Mouse (Mus musculus) forebrain, embryonic 16.5 days (tissue): Measurements from ENCODE around the gene Wnt11. TPM values are rescaled to one million over a fixed set of nuclear protein-coding genes. Genes with fewer than 3 reads are reported as not detected.

Source experiments
- ATAC-seq: fragments of 200-750 bp; cut with Nextera tagmentation; 2 replicates; pipeline ENCODE4 v1.8.0; 2017; ENCODE audit warnings: mild to moderate bottlenecking, moderate library complexity
- H3K27ac ChIP-seq: fragments of 300-500 bp; sonication (generic); 2 replicates; pipeline ENCODE4 v1.5.1; 2014; ENCODE audit warnings: low read length, control low read depth
- H3K27me3 ChIP-seq: fragments of 300-500 bp; sonication (generic); replicated peaks from 2 replicates; pipeline ENCODE4 v1.6.1; 2014; ENCODE audit warnings: low read length; ENCODE audit not compliant: control insufficient read depth, insufficient read depth
- H3K36me3 ChIP-seq: fragments of 300-500 bp; sonication (generic); 2 replicates; pipeline ENCODE4 v1.6.1; 2014; ENCODE audit not compliant: control insufficient read depth, insufficient read depth
- H3K4me1 ChIP-seq: fragments of 300-500 bp; sonication (generic); replicated peaks from 2 replicates; pipeline ENCODE4 v1.6.1; 2014; ENCODE audit warnings: low read length; ENCODE audit not compliant: control insufficient read depth, insufficient read depth
- H3K4me2 ChIP-seq: fragments of 300-500 bp; sonication (generic); 2 replicates; pipeline ENCODE4 v1.6.1; 2014; ENCODE audit warnings: mild to moderate bottlenecking, low read length, control low read depth
- H3K4me3 ChIP-seq: fragments of 300-500 bp; sonication (generic); replicated peaks from 2 replicates; pipeline ENCODE4 v1.5.1; 2014; ENCODE audit warnings: mild to moderate bottlenecking, low read length, control low read depth
- H3K9ac ChIP-seq: fragments of 300-500 bp; sonication (generic); replicated peaks from 2 replicates; pipeline ENCODE4 v1.6.1; 2014; ENCODE audit warnings: low read depth, low read length, control low read depth
- H3K9me3 ChIP-seq: fragments of 300-500 bp; sonication (generic); 2 replicates; pipeline ENCODE4 v1.6.1; 2016; ENCODE audit warnings: low read length; ENCODE audit not compliant: control insufficient read depth
- WGBS: fragments of 180-500 bp; shearing (Covaris S2); extraction: QIAGEN DNeasy Blood & Tissue Kit; methylation state at CpG from one replicate; pipeline ENCODE4 v1.1.7; 2014; 5-methylcytosine and 5-hydroxymethylcytosine counted together
- polyA plus RNA-seq: library from polyadenylated mRNA; unstranded; fragments of >200 nt; fragmentation: Nextera tagmentation; extraction: Ambion mirVana; gene quantifications from 2 replicates; pipeline ENCODE4 v1.2.1, GENCODE M21; 2015

Gene Wnt11
- polyA plus RNA-seq, 1 experiment from 2014 or later: 0.37 TPM

DNA sequence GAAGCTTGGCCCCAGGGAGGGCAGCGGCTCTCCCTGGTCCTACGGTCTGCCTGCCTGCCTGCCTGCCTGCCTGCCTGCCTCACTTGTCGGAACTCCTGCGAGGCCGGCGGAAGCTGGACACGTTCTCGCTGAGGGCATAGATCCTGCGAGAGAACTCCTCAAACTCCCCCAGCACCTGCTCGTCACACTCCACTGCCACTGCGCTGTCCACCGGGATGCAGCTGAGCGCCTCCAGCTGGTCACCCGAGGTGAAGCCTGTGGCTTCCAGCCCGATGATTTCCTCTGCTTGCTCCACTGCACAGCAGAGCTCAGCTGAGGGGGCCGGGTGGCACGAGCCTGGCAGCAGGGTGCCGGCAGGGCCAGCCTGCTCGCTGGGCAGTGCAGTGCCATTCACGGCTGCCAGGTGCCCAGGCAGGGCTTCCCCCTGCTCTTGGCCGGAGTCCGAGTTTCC lies 52.9 kb downstream of the Wnt11 start:
- no peaks in the 10 kb centered on the region for H3K27me3 ChIP-seq
- ATAC-seq: peak; percentile 66; the same call in 1 of the 2 replicates
- no peaks in the 10 kb centered on the region for H3K9me3 ChIP-seq
- WGBS: 36% methylated on average over 22 of the region's 22 CpGs
- H3K36me3 ChIP-seq: no peaks in the 10 kb centered on the region
- no peak overlapping the region for H3K27ac ChIP-seq
- peaks cover 4% of the 10 kb centered on the region for H3K4me1 ChIP-seq
- H3K9ac ChIP-seq: no peak overlapping the region
- H3K4me2 ChIP-seq: no peak overlapping the region
- no peak overlapping the region for H3K4me3 ChIP-seq

GRCm38 (mm10) chr7:98888810-98889209 lies 53.9 kb downstream of the Wnt11 start:
- 56% methylated on average over 5 of the region's 5 CpGs for WGBS

GRCm38 (mm10) chr7:98889211-98889610 lies 54.3 kb downstream of the Wnt11 start:
- no peaks in the 10 kb centered on the region for H3K27me3 ChIP-seq
- WGBS: 73% methylated on average over 7 of the region's 7 CpGs
- H3K4me1 ChIP-seq: peaks cover 4% of the 10 kb centered on the region
- H3K9ac ChIP-seq: no peak overlapping the region
- no peaks in the 10 kb centered on the region for H3K9me3 ChIP-seq
- H3K4me2 ChIP-seq: no peak overlapping the region
- ATAC-seq: no peak
- no peak overlapping the region for H3K4me3 ChIP-seq
- no peak overlapping the region for H3K27ac ChIP-seq
- H3K36me3 ChIP-seq: no peaks in the 10 kb centered on the region

More at GRCm38 (mm10) chr7:98888810-98889209, 53.9 kb downstream of the Wnt11 start:
- H3K36me3 ChIP-seq: no peaks in the 10 kb centered on the region
- H3K4me1 ChIP-seq: peaks cover 4% of the 10 kb centered on the region
- no peak for ATAC-seq
- H3K4me2 ChIP-seq: no peak overlapping the region
- no peaks in the 10 kb centered on the region for H3K27me3 ChIP-seq
- no peaks in the 10 kb centered on the region for H3K9me3 ChIP-seq
- H3K4me3 ChIP-seq: no peak overlapping the region
- H3K27ac ChIP-seq: no peak overlapping the region
- no peak overlapping the region for H3K9ac ChIP-seq

GRCm38 (mm10) chr7:98893144-98893543 lies 58.2 kb downstream of the Wnt11 start:
- Histone ChIP-seq H3K27ac (no peak overlapping the region), H3K9ac (no peak overlapping the region), H3K27me3 (no peaks in the 10 kb centered on the region), H3K4me2 (no peak overlapping the region), H3K4me1 (peaks cover 6% of the 10 kb centered on the region), H3K36me3 (no peaks in the 10 kb centered on the region), H3K4me3 (no peak overlapping the region), H3K9me3 (no peaks in the 10 kb centered on the region)
- WGBS: 85% methylated on average over 5 of the region's 5 CpGs
- no peak for ATAC-seq

DNA sequence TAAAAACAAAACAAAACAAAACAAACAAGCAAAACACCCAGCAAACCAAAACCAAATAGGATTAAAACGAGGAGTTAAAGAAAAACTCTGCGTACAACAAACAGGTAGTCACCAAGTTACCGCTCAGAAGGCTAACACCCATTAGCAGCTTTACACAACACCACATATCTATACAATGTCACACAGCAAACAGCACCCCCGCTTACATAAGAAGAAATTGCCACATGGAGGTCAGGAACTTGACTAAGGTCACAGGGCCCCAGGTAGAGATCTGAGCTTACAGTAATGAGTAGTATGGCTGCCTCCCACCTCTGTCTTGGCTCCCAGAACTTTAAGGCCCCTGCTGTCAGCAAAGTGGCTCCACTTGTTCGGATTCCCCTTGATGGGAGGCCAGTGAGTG lies 59.4 kb downstream of the Wnt11 start:
- no peak overlapping the region for H3K27ac ChIP-seq
- 0 out of 2 replicates have a peak, but pooled peaks cover 2% of the 10 kb centered on the region for H3K4me1 ChIP-seq
- WGBS: 86% methylated on average over 5 of the region's 5 CpGs
- H3K4me2 ChIP-seq: no peak overlapping the region
- no peaks in the 10 kb centered on the region for H3K36me3 ChIP-seq
- no peak overlapping the region for H3K9ac ChIP-seq
- no peak for ATAC-seq
- no peaks in the 10 kb centered on the region for H3K27me3 ChIP-seq
- no peaks in the 10 kb centered on the region for H3K9me3 ChIP-seq
- no peak overlapping the region for H3K4me3 ChIP-seq

GRCm38 (mm10) chr7:98894768-98895167 lies 59.9 kb downstream of the Wnt11 start:
- 44% methylated on average over 5 of the region's 5 CpGs for WGBS
- Histone ChIP-seq H3K36me3 (no peaks in the 10 kb centered on the region), H3K4me3 (no peak overlapping the region), H3K4me2 (no peak overlapping the region), H3K27ac (no peak overlapping the region), H3K9me3 (no peaks in the 10 kb centered on the region), H3K4me1 (0 out of 2 replicates have a peak, but pooled peaks cover 2% of the 10 kb centered on the region), H3K27me3 (no peaks in the 10 kb centered on the region), H3K9ac (no peak overlapping the region)
- no peak for ATAC-seq

- no peak overlapping the region for H3K4me2 ChIP-seq
- no peaks in the 10 kb centered on the region for H3K9me3 ChIP-seq
- no peaks in the 10 kb centered on the region for H3K36me3 ChIP-seq
- 0 out of 2 replicates have a peak, but pooled peaks cover 2% of the 10 kb centered on the region for H3K4me1 ChIP-seq
- H3K9ac ChIP-seq: no peak overlapping the region
- H3K27ac ChIP-seq: no peak overlapping the region
- WGBS: 57% methylated on average over 10 of the region's 10 CpGs
- no peak overlapping the region for H3K4me3 ChIP-seq
- H3K27me3 ChIP-seq: no peaks in the 10 kb centered on the region
- ATAC-seq: no peak
Measured at GRCm38 (mm10) chr7:98895501-98896095, 60.7 kb downstream of the Wnt11 start.

DNA sequence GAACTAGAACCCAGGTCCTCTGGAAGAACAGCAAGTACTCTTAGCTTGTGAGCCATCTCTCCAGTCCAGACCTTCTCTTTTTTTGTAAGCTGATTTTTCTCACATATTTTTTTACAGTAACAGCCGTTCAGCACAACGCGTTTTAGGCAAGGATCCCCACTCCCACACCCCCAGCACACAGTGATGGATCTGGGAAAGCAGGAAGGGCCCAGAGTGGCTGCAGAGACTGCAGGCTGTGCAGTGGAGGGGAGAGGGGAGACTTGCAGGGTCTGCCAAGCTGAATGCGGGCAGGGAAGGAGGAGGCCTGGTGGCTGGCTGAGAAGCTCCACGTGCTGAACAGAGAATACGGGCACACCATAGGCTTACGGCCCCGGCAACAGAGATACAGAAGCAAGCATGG lies 62.4 kb downstream of the Wnt11 start:
- Histone ChIP-seq H3K27ac (no peak overlapping the region), H3K27me3 (no peaks in the 10 kb centered on the region), H3K9ac (no peak overlapping the region), H3K4me3 (no peak overlapping the region), H3K4me2 (no peak overlapping the region), H3K36me3 (no peaks in the 10 kb centered on the region), H3K4me1 (0 out of 2 replicates have a peak, but pooled peaks cover 2% of the 10 kb centered on the region), H3K9me3 (no peaks in the 10 kb centered on the region)
- 90% methylated on average over 8 of the region's 8 CpGs for WGBS
- no peak for ATAC-seq

- no peaks in the 10 kb centered on the region for H3K36me3 ChIP-seq
- ATAC-seq: no peak
- H3K4me2 ChIP-seq: no peak overlapping the region
- H3K27me3 ChIP-seq: no peaks in the 10 kb centered on the region
- H3K4me1 ChIP-seq: 0 out of 2 replicates have a peak, but pooled peaks cover 2% of the 10 kb centered on the region
- 93% methylated on average over 4 of the region's 4 CpGs for WGBS
- no peaks in the 10 kb centered on the region for H3K9me3 ChIP-seq
- no peak overlapping the region for H3K4me3 ChIP-seq
- no peak overlapping the region for H3K9ac ChIP-seq
- H3K27ac ChIP-seq: no peak overlapping the region
Measured at GRCm38 (mm10) chr7:98899815-98900214, 64.9 kb downstream of the Wnt11 start.
